Mouse (Mus musculus): ENCODE data around the gene Rhebl1.
"Not testable (repeated sequence)": the region's sequence is repeated elsewhere in the genome, so short reads cannot be mapped to it uniquely, and the experiment has no call there.

Rhebl1 gene

GRCm38 (mm10) chr15:98893940-98894745 lies at the start of gene Rhebl1:
Gene Rhebl1 (minus strand): TSS chr15:98894540.
- DNase-seq (ENCODE audit: low spot score): no peak

GRCm38 (mm10) chr15:98943133-98943532 lies 48.8 kb upstream of the Rhebl1 start:
- DNase-seq (ENCODE audit: low spot score): no peak

- DNase-seq (ENCODE audit: low spot score): no peak
These were observed 47.7 kb upstream of the Rhebl1 start for GRCm38 (mm10) chr15:98942081-98942480.

- no peak for DNase-seq (ENCODE audit: low spot score)
These were observed 47.2 kb upstream of the Rhebl1 start for GRCm38 (mm10) chr15:98941539-98941938.

- no peak for DNase-seq (ENCODE audit: low spot score)
These were observed 46.5 kb upstream of the Rhebl1 start for GRCm38 (mm10) chr15:98940816-98941215.

- DNase-seq (ENCODE audit: low spot score): peak; percentile 87
These were observed 40.0 kb upstream of the Rhebl1 start, which contains the start of gene Tuba1b for GRCm38 (mm10) chr15:98934217-98934839. Gene Tuba1b (minus strand): TSS chr15:98934565.

- DNase-seq (ENCODE audit: low spot score): peak; percentile 93
These were observed 39.5 kb upstream of the Rhebl1 start for GRCm38 (mm10) chr15:98933833-98934216.

GRCm38 (mm10) chr15:98933004-98933671 lies 38.8 kb upstream of the Rhebl1 start:
- DNase-seq (ENCODE audit: low spot score): not testable (repeated sequence)

- no peak for DNase-seq (ENCODE audit: low spot score)
These were observed 36.7 kb upstream of the Rhebl1 start for GRCm38 (mm10) chr15:98930998-98931397.

- DNase-seq (ENCODE audit: low spot score): no peak
These were observed 35.8 kb upstream of the Rhebl1 start for GRCm38 (mm10) chr15:98930017-98930734.

- DNase-seq (ENCODE audit: low spot score): peak; percentile 45
These were observed 34.4 kb upstream of the Rhebl1 start for GRCm38 (mm10) chr15:98928598-98929240.

GRCm38 (mm10) chr15:98927566-98927965 lies 33.2 kb upstream of the Rhebl1 start:
- no peak for DNase-seq (ENCODE audit: low spot score)

GRCm38 (mm10) chr15:98924682-98925081 lies 30.3 kb upstream of the Rhebl1 start:
- DNase-seq (ENCODE audit: low spot score): no peak

- no peak for DNase-seq (ENCODE audit: low spot score)
These were observed 28.7 kb upstream of the Rhebl1 start for GRCm38 (mm10) chr15:98923031-98923537.

GRCm38 (mm10) chr15:98922581-98922980 lies 28.2 kb upstream of the Rhebl1 start:
- DNase-seq (ENCODE audit: low spot score): no peak

- no peak for DNase-seq (ENCODE audit: low spot score)
These were observed 27.2 kb upstream of the Rhebl1 start for GRCm38 (mm10) chr15:98921510-98921909.

- DNase-seq (ENCODE audit: low spot score): not testable (repeated sequence)
These were observed 24.2 kb upstream of the Rhebl1 start for GRCm38 (mm10) chr15:98918499-98918895.

- peak; percentile 93 for DNase-seq (ENCODE audit: low spot score)
These were observed 23.5 kb upstream of the Rhebl1 start, which contains the start of gene Lmbr1l for GRCm38 (mm10) chr15:98917538-98918498. Gene Lmbr1l (minus strand): TSS chr15:98918231.

- peak; percentile 29 for DNase-seq (ENCODE audit: low spot score)
These were observed 22.8 kb upstream of the Rhebl1 start for GRCm38 (mm10) chr15:98917091-98917490.

GRCm38 (mm10) chr15:98916016-98916415 lies 21.7 kb upstream of the Rhebl1 start:
- DNase-seq (ENCODE audit: low spot score): no peak
